Mouse (Mus musculus): ENCODE measurements around the gene Ccnc.
"Not testable (repeated sequence)": the region's sequence is repeated elsewhere in the genome, so short reads cannot be mapped to it uniquely, and the experiment has no call there.

Ccnc gene

DNA sequence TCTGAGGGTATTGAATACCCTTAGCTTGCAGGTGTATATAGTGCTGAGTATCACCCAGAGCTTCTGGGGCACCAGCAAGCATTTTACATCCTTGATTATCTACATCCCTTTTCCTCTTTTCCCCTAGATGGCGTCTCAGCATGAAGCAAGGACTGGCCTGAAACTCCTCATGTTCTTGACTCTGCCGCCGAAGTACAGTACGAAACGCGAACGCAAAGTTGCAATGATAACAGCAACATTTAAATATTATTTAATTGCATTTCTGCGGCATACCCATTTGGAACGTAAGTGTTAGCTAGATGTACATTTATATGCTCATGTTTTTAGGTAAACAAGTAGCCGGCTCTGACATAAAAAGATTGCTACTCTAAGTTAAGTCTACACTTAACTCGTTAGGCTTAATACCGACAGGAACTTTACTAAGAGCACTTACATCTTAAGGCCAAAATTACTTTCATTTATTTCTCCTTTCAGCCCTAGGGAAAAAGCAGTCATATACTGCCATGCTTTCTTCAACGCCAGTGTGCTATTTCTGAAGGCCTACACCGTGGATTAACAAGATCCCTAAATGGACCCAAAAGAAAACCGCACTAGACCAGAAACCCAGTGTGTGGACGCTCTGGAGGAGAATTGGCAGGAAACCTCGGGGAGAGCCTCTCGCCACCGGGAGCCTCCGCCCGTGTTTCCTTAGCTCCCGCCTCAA lies 438 bp upstream of the Ccnc start:
- DNase-seq (ENCODE audit: low spot score): peak; percentile 70

DNA sequence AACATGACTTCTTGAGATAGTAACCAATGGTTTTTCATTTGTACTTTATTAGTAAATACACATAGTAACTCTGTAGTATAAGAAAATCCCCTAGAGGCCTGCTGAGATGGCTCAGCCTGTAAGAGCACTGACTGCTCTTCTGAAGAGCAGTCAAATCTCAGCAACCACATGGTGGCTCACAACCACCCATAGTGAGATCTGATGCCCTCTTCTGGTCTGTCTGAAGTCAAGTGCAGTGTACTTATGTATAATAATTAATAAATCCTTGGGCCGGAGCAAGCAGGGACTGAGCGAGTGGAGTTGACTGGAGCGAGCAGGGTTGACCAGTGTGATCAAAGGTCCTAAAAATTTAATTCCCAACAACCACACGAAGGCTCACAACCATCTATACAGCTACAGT lies 11.7 kb downstream of the Ccnc start:
- DNase-seq (ENCODE audit: low spot score): no peak

DNA sequence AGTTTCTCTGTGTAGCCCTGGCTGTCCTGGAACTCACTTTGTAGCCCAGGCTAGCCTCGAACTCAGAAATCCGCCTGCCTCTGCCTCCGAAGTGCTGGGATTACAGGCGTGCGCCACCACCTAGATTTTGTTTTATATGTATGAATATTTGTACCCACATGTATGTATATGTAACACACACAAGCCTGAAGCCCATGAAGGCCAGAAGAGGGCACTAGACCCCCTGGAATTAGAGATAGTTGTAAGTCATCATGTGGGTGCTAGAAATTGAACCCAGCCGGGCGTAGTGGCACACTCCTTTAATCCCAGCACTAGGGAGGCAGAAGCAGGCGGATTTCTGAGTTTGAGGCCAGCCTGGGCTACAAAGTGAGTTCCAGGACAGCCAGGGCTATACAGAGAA lies 16.6 kb downstream of the Ccnc start:
- DNase-seq (ENCODE audit: low spot score): not testable (repeated sequence)

DNA sequence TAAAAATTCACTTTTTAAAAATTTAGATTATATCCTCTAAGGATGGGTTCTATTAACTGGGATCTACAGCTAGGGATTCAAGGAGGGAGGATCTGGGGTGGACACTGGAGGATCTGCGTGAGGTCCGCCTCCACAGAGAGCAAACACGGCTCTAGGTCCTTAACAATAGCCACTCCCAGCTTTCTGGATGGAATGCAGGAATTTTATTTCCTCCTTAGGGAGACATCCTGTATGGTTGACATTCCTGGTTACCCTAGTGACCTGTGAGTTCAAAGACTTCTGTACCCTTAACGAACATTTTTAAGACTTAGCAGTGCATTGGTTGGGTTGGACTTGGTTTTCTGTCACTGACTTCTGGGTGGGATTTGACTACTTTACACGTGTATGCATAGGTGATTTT lies 18.2 kb downstream of the Ccnc start:
- DNase-seq (ENCODE audit: low spot score): no peak

DNA sequence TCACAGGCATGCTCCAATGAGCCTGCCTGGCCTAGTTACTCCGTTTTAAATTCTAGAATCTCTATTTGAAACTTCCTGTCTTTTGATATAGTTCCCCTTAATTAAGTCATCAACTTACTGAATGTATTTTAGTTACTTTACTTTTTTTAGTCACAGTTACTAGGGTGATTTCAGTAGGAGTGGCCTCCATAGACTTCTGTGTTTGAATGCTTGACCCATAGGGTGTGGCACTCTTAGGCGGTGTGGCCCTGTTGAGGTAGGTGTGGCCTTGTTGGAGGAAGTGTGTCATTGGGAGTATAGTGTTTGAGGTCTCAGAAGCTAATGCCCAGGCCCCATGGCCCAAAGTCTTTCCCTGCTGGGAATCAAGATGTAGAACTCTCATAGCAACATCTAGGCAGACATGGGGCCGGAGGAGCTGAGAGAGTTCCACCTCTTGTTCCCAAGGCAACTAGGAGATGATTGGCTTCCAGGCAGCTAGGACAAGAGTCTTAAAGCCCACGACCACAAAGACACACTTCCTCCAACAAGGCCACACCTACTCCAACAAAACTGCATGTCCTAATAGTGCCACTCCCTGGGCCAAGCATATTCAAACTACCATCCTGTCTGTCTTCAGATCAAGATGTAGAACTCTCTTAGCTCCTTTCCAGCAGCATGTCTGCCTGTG lies 27.8 kb downstream of the Ccnc start:
- DNase-seq (ENCODE audit: low spot score): no peak

DNA sequence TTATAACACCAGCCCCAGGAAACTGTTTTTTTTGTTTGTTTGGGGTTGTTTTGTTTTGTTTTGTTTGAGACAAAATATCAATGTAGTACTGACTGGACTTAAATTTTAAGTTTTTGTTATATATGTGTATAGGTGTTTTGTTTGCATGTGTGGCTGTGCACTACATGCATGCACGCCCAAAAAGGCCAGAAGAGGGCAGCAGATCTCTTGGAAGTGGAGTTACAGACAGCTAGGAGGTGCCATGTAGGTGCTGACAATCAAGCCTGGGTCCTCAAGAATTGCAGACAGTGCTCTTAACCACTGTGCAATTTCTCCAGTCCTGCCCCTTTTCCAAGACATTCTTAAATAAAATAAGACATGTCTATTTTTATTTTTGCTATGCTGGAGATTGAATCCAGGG lies 31.4 kb downstream of the Ccnc start:
- no peak for DNase-seq (ENCODE audit: low spot score)

DNA sequence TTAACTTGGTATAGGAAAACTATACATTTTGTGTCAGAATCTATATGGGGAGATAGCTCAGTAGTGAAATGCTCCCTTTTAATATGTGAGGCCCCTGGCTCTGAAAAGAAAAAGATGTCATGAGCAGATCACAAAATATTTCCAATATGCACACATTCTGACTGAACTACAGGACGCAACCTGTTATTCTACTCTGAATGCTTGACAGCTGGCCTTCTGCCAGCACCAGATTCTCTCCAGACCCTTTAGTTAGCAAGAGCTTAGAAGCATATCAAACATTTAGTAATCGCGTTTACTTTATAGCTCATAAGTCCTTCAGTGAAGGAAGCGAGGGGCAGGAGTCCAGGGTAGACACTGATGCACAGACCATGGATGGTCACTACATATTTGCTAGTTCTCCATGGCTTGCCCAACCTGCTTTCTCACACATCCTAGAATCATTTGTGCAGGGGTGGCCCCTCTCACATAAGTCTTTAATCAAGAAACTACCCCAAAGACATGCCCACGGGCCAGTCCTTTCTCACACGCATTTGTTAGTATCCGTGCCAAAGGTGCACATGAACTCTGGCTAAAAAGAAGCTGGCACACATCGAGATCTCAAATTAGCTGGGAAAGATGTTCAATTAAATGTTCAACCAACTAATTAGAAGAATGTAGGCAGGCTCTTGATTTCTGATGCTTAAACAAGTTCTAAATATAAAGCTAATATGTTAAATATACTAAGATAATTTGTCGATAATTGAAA lies 34.1 kb downstream of the Ccnc start:
- DNase-seq (ENCODE audit: low spot score): no peak

DNA sequence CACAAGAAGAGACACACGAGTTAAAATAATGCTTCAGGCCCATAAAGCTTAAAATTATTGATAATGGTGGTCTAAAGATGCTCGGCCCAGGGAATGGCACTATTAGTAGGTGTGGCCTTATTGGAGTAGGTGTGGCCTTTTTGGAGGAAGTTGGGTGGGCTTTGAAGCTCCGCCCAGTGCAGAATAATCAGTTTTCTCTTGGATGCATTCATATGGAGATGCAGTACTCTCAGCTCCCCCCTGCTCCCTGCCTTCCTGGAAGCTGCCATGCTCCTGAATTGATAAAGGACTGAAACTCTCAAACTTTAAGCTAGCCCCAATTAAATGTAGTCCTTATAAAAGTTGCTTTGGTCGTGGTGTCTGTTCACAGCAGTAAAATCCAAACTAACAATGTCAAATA lies 36.3 kb downstream of the Ccnc start:
- no peak for DNase-seq (ENCODE audit: low spot score)

DNA sequence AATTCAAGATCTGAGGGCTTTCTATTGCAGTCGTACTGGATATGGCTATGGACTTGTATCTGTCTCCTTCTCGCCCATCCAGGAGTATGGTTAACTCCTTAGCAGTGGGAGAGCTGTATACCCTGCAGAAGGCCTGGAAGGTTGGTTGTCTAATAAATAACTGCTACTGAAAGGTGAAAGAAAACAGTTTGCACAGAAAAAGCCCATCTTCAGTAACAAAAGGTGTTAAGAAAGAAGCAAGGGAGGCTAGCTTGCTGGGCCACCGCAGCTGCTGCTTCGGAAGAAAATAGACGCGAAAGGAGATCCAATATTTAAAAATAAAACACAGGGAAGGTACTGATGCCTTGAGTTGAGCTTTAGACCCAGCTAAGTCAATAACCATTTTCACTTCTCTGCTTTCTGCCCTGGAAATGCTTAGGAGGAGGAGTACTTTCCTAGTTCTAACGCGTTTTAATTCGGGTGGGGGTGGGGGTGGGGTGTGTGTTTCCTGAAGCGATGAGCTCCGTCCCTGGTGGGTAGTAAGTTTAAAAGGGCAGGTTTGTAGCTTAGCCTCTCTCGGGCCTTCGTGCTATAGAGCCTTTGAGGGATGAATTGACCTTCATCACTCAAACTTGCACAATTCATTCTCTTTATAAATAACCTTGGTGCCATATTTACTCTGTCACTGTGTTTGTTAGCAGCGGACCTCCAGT lies 38.8 kb downstream of the Ccnc start:
- no peak for DNase-seq (ENCODE audit: low spot score)

DNA sequence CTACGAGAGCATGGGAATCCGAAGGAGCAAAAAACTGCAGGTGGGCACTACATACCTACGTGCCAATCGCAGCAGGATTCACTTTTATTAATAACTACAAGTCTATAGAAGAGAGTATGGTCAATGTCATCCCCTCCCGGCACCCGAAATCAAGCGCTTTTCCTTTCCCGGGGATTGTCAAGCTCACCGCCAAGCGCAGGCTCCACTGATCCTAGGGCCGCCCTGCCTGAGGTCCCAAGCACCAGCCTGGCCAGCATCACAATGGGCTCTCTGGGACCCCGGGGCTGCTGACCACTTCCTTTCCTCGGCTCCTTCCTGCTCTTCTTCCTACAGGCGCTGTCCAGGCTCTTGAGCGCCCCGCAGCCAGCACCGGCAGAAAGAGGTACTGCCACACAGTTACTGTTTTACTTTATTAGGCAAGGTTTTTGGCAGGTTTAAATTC lies 39.4 kb downstream of the Ccnc start, which contains the start of the genes Usp45 and Tstd3:
TSS of gene Usp45 (plus strand) at position 294 of the 442 bp plus-strand sequence.
TSS of gene Tstd3 (minus strand) at position 350 of the 442 bp plus-strand sequence.
- DNase-seq (ENCODE audit: low spot score): peak; percentile 81

DNA sequence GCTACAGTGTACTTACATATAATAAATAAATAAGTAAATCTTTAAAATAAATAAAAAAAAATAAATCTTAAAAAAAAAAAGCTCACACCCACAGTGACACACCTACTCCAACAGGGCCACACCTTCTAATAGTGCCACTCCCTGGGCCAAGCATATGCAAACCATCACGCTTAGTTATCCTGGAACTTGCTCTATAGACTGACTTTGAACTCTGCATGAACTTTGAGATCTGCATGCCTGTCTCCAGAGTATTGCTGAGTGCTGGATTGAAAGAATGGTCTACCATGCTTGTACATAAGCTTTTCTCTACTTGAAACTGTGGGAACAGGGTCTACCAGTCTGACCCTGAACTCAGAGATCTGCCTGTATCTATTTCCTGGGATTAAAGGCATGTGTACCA lies 43.6 kb downstream of the Ccnc start:
- DNase-seq (ENCODE audit: low spot score): no peak

DNA sequence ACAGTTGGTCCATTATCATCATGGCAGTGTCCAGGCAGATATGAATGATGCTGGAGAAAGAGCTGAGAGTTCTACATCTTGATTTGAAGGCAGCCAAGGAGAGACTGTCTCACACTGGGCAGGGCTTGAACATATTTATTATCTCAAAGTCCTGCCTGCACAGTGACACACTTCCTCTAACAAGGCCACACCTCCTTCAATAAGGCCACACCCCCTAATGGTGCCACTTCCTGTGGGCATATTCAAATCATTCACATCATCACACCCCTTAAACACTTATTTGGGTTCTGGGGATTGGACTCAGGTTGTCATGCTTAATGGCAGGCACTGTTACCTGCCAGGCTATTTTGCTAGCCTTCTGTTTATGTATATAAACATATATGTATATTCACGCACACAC lies 44.8 kb downstream of the Ccnc start:
- no peak for DNase-seq (ENCODE audit: low spot score)

DNA sequence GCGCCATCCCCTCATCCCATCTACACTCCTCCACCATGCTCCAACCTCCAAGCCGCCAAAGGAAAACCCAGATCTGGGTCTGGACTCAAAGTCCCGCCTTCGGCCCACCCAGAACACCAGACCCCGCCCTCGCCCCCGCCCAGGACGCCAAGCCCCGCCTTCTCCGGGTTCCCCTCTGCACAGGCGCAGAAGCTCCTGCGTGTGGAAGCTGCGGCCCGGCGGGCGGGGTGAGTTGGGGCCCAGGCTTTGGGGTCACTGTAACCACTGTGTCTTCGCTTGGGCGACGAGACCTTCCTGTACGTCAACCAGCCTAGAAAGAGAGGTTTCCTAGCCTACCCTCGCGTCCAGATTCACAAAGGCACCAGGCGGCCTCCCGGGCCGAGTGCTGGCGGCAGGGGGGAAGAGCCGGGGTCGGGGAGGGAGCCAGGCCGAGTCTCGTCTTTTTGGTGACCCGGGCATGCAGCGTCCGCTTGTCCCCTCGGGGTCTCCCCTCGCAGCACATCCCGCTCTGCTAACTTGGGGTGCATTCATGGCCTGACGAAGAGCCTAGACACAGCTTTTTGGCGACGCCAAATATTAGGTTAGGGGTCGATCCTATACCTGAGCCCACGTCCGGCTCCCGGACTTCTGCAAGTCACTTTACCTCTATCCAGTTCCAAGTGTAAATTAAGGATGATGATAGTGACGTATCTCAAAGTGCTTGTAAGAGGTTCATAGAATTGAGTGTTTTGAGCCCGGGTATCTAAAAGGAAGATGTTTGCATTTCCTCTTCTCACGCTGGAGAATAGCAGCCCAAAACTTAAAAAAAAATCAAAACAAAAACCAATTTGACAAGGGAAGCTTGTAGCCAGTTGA lies 48.8 kb downstream of the Ccnc start:
- peak; percentile 86 for DNase-seq (ENCODE audit: low spot score)

DNA sequence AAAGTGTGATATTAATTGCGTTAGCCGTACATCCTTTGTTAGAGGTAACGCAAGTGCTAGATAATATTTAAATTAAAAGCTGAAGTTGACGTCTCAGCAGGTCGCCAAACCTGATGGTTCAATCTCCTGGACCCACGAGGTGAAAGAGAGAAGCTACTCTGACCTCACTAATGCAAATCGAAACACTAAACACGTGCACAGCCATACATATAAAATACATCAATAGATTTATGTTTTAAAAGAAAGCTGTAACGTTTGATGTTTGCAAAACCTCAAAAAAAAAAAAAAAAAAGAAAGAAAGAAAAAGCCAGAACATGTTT lies 49.4 kb downstream of the Ccnc start:
- no peak for DNase-seq (ENCODE audit: low spot score)

DNA sequence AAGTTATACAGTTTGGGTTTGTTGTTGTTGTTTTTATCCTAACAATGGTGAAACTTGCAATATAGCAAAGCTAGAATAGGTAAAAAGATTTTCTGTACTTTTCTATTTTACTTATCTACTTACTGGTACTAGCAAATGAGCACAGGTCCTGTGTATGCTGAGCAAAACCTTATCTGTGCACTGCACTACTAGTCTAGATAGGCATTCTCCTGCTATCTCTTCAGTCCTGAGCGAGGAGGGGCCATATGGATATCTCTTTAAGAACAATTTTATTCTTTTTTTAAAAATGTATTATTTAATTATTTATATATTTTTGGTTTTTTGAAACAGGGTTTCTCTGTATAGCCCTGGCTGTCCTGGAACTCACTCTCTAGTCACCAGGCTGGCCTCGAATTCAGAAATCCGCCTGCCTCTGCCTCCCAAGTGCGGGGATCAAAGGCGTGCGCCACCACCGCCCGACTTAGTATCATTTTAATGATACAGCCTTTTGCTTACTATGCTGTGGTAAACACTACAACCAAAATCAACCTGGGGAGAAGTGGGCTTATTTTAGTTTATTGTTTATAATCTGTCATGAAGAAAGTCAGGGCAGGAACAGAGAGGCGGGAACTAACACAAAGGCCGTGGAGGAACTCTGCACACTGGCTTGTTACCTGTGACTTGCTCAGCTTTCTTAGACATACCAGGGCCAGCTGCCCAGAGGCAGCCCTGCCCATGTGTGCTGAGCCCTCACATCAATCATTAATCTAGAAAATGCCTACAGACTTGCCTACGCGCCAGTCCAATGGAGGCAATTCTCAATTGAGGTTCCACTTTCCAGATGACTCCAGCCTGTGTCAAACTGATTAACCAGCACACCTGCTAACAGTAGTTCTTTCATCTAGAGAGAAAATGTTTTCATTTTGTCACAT lies 53.6 kb downstream of the Ccnc start:
- DNase-seq (ENCODE audit: low spot score): no peak

DNA sequence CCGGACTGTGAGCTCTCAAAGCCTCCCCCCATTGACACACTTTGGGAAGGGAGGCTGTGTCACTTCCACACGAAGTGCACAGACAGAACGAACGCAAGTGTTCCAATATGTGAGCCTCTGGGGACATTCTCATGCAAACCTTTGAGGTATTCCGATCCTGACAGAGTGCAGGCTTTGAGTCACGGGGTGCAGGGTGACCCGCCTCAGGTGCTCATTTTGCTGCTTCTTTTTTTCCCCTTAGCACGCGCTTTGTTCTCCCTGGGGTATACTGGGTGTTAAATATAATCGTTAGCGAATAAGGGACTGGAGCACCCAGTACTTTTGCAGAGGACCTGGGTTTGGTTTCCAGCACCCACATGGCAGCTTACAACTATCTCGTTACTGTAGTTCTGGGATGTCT lies 58.8 kb downstream of the Ccnc start:
- DNase-seq (ENCODE audit: low spot score): no peak

DNA sequence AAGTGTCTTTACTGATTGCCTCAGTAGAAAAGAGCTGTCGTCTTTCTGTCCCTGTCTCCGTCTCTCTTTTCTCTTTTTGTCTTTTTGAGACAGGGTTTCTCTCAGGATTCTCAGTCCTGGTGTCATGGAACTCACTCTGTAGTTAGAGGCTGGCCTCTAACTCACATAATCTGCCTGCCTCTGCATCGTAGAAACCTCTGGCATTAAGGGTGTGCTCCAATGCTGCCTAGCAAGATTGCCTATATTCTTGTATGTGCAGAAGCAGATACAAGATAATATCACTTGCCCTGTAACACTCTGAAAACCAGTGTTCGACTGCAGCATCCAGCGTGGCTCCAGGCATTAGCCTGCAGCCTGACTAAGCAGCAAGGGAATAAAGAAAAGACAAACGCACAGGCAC lies 61.4 kb downstream of the Ccnc start:
- no peak for DNase-seq (ENCODE audit: low spot score)

DNA sequence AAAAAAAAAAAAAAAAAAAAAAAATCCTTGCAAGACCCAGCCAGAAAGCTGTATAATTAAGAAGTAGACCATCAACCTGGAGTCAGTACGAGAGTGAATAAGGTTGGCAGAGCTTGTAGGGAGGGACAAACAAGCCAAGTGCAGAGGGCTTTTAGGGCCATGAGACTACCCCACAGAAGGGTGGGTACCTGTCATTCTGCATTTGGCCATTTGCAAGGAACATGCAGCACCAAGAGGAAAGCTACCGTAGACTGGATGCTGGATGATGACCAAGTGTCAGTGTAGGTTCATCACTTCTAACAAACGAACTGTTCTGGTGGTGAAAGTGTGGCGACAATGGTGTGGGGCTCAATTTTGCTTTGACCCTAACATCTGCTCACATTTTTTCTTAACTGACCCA lies 62.3 kb downstream of the Ccnc start:
- DNase-seq (ENCODE audit: low spot score): no peak

DNA sequence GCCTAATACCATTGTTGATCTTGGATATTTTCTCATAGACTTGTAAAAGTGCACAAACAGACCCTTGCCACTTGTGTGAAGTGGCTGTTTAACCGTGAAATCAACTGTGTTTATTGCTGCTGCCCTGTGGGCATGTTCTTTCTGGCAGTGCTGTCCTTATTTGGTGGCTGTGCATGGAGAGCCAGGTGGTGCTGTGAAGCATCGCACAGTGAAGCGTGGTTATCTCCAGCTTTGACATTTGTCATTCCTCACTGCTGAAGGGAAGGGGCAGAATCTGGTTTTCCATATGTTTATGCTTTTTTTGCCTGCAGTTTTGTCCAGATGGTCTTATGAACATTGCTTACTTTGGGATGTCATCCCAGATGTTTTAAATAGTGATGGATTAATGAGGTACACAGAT lies 66.1 kb downstream of the Ccnc start:
- no peak for DNase-seq (ENCODE audit: low spot score)

DNA sequence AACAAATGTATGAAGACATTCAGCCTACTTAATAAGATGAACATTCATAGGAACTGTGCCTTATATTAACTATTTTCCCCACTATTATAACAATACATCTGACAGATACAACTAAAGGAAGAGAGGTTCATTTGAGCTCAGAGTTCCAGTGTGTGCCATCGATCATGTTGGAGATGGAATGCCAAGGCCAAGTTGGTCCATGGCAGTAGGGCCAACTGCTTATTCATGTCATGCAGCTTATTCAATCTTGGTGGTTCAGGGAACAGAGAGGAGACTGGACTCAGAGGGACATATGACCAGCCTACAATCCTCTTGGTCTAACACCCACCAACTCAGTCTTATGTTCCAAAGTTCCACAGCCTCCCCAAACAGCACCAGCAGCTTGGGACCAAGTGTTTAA lies 73.5 kb downstream of the Ccnc start:
- DNase-seq (ENCODE audit: low spot score): no peak

DNA sequence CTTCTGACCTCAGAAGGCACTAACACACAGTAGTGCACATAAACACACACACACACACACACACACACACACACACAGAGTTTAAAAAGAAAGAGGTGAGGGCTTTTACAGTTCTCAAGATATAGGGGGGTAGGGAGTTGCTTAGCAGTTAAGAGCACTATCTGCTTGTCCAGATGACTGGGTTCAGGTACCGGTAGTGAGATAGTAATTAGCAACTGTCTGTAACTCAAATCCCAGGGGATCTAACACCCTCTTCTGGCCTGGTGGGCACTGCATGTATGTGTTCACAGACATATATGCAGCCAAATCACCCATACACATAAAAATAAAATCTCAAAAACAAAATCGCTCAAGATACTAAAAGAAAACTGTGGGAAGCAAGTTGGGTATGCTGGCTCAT lies 74.1 kb downstream of the Ccnc start:
- no peak for DNase-seq (ENCODE audit: low spot score)
